Mouse (Mus musculus) liver, embryonic 12.5 days (tissue): ENCODE results near the gene Dcun1d1. TPM values are rescaled to one million over a fixed set of nuclear protein-coding genes. Genes with fewer than 3 reads are reported as not detected.
A peak's percentile ranks its signal among the peaks of the same experiment; 100 is the strongest.

Experiments
- ATAC-seq: fragments of 200-750 bp; cut with Nextera tagmentation; 2 replicates; pipeline ENCODE4 v1.8.0; 2017; ENCODE audit warnings: moderate number of reproducible peaks, mild to moderate bottlenecking, moderate library complexity
- H3K27ac ChIP-seq: fragments of 300-500 bp; sonication (generic); 2 replicates; pipeline ENCODE4 v1.5.1; 2016; ENCODE audit warnings: mild to moderate bottlenecking
- H3K27me3 ChIP-seq: fragments of 300-500 bp; sonication (generic); replicated peaks from 2 replicates; pipeline ENCODE4 v1.6.1; 2016; ENCODE audit warnings: mild to moderate bottlenecking, moderate library complexity
- H3K36me3 ChIP-seq: fragments of 300-500 bp; sonication (generic); 2 replicates; pipeline ENCODE4 v1.6.1; 2016; ENCODE audit warnings: mild to moderate bottlenecking, moderate library complexity
- H3K4me1 ChIP-seq: fragments of 300-500 bp; sonication (generic); 2 replicates; pipeline ENCODE4 v1.6.1; 2016
- H3K4me2 ChIP-seq: fragments of 300-500 bp; sonication (generic); 2 replicates; pipeline ENCODE4 v1.6.1; 2016; ENCODE audit warnings: mild to moderate bottlenecking, moderate library complexity
- H3K4me3 ChIP-seq: fragments of 300-500 bp; sonication (generic); 2 replicates; pipeline ENCODE4 v1.5.1; 2016; ENCODE audit warnings: mild to moderate bottlenecking, moderate library complexity
- H3K9ac ChIP-seq: fragments of 300-500 bp; sonication (generic); 2 replicates; pipeline ENCODE4 v1.6.1; 2016; ENCODE audit warnings: mild to moderate bottlenecking, moderate library complexity
- H3K9me3 ChIP-seq: fragments of 300-500 bp; sonication (generic); replicated peaks from 2 replicates; pipeline ENCODE4 v1.6.1; 2016; ENCODE audit warnings: mild to moderate bottlenecking, moderate library complexity
- WGBS: fragments of 180-500 bp; shearing (Covaris S2); methylation state at CpG from one replicate; pipeline ENCODE4 v1.1.7; 2016; ENCODE audit not compliant: insufficient replicate concordance; 5-methylcytosine and 5-hydroxymethylcytosine counted together
- polyA plus RNA-seq: library from polyadenylated mRNA; unstranded; fragments of >200 nt; fragmentation: Nextera tagmentation; extraction: Ambion mirVana; gene quantifications from 2 replicates; pipeline ENCODE4 v1.2.1, GENCODE M21; 2016

The Dcun1d1 gene
- polyA plus RNA-seq, 1 experiment from 2014 or later: 92.7 TPM

DNA sequence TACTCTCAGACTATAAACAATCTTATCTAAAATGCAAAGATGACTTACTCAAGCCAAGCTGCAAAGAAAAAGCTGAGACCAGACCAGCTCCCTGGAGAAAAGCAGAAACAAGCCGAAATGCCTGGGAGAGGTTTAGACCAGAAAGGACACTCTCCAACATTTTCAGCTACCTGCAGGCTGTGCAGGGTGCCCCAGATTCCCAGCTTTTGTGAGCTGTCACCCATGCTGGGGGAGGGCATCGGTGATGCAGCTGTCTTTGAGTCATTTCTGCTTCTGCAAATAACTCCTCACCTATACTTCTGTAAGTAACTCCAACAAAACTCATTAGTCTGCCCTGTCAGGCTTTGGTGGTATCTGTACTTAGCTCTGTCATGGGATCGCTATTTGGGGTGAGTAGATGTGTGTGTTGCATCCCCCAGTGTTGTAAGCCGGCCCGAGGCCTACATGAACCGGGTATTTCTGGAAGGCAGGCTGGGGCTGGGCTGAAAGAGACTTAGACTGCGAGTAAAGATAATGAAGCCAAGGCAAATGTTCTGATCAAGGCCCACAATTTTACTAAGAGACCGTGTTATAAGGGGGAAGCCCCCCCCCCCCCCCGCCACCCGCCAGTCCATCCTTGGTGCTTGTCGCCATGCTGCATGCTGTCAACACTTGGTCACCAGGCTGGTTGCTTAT, 17.8 kb upstream of the Dcun1d1 start:
- Histone ChIP-seq H3K4me1 (no peaks in the 10 kb centered on the region), H3K4me3 (no peak overlapping the region), H3K9ac (no peak overlapping the region), H3K4me2 (no peak overlapping the region), H3K27me3 (no peaks in the 10 kb centered on the region), H3K27ac (no peak overlapping the region), H3K9me3 (no peaks in the 10 kb centered on the region), H3K36me3 (peaks cover 7% of the 10 kb centered on the region; the same call in 1 of the 2 replicates)
- no peak for ATAC-seq
- 81% methylated on average over 11 of the region's 11 CpGs for WGBS

DNA sequence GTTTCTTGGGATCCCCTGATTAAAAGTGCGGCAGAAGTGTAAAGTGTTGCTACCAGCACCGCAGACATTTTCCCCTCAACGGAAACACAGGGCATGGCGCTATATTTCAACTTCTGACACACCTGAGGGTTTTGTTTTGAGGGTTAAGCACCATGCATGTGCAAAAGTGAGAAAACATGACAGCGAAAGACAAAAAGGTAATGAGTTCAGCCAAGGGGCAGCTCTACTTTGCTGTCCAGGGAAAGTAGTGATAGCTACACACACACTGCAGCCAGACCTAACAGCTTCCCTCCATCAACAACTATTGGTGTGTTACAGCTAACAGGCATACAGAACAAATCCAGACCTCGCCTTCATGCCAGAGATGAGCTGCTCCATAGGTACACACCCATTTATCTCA, 16.6 kb upstream of the Dcun1d1 start:
- Histone ChIP-seq H3K4me2 (no peak overlapping the region), H3K27me3 (no peaks in the 10 kb centered on the region), H3K9me3 (no peaks in the 10 kb centered on the region), H3K27ac (no peak overlapping the region), H3K4me1 (no peaks in the 10 kb centered on the region), H3K9ac (no peak overlapping the region), H3K36me3 (peaks cover 7% of the 10 kb centered on the region; the same call in 1 of the 2 replicates), H3K4me3 (no peak overlapping the region)
- ATAC-seq: no peak
- 73% methylated on average over 6 of the region's 6 CpGs for WGBS

DNA sequence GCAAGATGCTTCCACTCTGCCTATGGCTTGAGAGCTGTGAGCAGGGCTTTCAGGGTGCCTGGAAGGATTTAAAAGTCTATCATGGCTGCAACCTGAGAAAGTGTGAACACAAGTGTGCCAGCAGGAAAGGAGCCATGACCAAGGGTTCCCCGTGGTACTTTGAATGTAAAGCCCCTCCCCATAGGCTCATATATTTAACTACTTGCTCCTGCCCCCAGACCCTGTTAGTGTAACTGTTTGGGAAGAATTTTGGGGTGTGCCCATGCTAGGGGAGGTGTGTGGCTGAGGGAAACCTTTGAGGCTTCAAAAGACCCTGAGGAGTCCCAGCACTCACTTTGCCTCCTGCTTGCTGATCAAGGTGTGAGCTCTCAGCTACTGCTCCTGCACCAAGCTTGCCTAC, 15.9 kb upstream of the Dcun1d1 start:
- Histone ChIP-seq H3K4me2 (no peak overlapping the region), H3K9ac (no peak overlapping the region), H3K36me3 (peaks cover 7% of the 10 kb centered on the region; the same call in 1 of the 2 replicates), H3K4me1 (no peaks in the 10 kb centered on the region), H3K27me3 (no peaks in the 10 kb centered on the region), H3K4me3 (no peak overlapping the region), H3K9me3 (no peaks in the 10 kb centered on the region), H3K27ac (no peak overlapping the region)
- 30% methylated on average over 1 of the region's 1 CpGs for WGBS
- no peak for ATAC-seq

DNA sequence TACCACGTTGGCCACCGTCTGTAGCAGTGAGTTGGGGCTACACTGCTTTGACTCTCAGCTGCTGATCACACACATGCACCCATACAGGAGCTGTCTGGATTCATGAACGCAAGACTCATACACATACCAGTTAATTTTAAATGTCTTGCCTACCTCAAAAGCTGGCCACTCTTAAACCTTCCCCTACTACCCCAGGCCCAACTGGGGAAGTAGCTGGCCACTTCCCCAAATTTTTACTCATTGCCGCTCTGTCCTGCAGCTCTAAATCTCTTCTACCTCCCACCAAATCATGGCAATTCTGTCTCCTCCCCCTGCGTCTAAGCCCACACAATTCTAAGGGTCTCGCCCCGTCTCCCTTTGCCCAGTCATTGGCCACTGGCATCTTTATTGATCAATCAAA, 11.0 kb upstream of the Dcun1d1 start:
- Histone ChIP-seq H3K27me3 (no peaks in the 10 kb centered on the region), H3K9ac (no peak overlapping the region), H3K4me1 (no peaks in the 10 kb centered on the region), H3K4me3 (no peak overlapping the region), H3K36me3 (no peaks in the 10 kb centered on the region), H3K4me2 (no peak overlapping the region), H3K27ac (no peak overlapping the region), H3K9me3 (no peaks in the 10 kb centered on the region)
- WGBS: 65% methylated on average over 7 of the region's 7 CpGs
- no peak for ATAC-seq

DNA sequence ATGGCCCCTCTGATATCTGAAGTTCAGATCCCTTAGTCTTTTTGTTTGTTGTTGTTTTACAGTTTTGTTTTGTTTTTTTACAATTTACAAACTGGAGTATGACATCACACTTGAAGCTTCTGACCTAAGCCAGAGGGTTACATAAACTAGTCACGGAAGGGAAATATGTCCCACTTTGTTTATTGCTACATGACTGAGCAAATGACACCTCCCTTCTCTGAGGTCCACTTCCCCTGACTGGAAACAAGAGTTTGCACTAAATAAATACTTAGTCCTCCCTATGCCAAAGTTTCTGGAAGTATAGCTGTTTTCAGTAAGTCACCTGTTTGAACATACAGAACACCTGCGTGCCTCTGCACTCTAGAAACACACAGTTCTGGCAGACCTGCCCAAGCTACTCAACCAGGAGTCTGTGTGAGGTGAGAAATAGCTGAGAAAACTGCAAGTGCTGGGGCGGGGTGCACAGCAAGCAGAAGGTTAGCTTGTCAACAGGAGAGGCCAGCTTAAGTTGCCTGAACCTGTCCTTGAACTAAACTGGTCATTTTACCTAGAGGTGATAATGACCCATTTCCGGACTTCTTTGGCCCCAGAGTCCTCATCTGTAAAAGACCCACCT, 3.4 kb upstream of the Dcun1d1 start:
- H3K27ac ChIP-seq: no peak overlapping the region
- H3K27me3 ChIP-seq: no peaks in the 10 kb centered on the region
- no peak for ATAC-seq
- H3K4me1 ChIP-seq: peaks cover 8% of the 10 kb centered on the region; the same call in 1 of the 2 replicates
- H3K9ac ChIP-seq: no peak overlapping the region
- H3K36me3 ChIP-seq: peaks cover 31% of the 10 kb centered on the region
- WGBS: 77% methylated on average over 4 of the region's 4 CpGs
- no peak overlapping the region for H3K4me3 ChIP-seq
- H3K9me3 ChIP-seq: no peaks in the 10 kb centered on the region
- no peak overlapping the region for H3K4me2 ChIP-seq

DNA sequence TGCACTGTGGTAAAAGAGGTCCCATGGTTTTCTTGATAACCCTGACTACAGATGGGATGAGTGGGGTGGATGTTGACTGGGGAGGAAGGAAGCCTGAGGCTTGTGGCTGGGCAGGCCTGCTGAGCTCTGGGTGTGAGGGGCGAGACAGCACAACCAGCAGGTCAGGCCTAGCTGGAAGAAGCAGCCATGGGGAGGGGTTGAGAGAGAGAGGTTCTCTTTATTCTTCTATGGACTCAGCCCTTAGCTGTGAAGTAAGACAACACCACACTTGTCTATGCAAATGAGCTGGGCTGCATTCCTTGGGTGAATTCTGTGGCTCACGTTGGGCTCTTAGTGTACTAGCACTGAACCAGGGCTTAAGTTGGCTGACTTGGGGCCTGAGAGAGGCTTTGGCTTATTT, 2.8 kb upstream of the Dcun1d1 start:
- H3K27ac ChIP-seq: no peak overlapping the region
- H3K9me3 ChIP-seq: no peaks in the 10 kb centered on the region
- H3K36me3 ChIP-seq: peaks cover 36% of the 10 kb centered on the region
- H3K4me2 ChIP-seq: no peak overlapping the region
- H3K27me3 ChIP-seq: no peaks in the 10 kb centered on the region
- H3K4me1 ChIP-seq: peaks cover 14% of the 10 kb centered on the region
- H3K9ac ChIP-seq: no peak overlapping the region
- ATAC-seq: no peak
- 27% methylated on average over 2 of the region's 2 CpGs for WGBS
- no peak overlapping the region for H3K4me3 ChIP-seq

DNA sequence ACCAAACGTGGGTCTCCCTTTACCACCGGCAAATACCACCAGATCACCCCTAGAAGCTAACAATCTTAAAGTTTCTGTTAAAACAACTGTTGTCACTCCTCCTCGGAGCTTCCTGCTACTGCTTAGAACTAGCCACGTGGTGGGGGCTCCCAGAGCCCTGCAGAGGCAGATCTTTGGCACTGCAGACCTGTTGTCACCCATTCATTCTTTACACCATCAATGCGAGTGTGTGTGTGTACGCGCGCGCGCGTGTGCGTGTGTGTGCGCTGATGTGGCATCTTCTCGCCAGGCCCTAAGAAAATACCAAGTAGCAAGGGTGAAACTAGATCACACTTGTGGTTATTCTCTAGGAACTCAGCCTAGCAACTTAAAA, 3.9 kb downstream of the Dcun1d1 start:
- Histone ChIP-seq H3K9ac (peak overlapping the region; percentile 98), H3K27ac (peak overlapping the region; percentile 94), H3K4me1 (peaks cover 51% of the 10 kb centered on the region), H3K4me2 (peak overlapping the region; percentile 76), H3K36me3 (peaks cover 29% of the 10 kb centered on the region), H3K27me3 (no peaks in the 10 kb centered on the region), H3K4me3 (peak overlapping the region; percentile 96), H3K9me3 (no peaks in the 10 kb centered on the region)
- peak; percentile 45 for ATAC-seq
- under 1% methylated on average over 14 of the region's 14 CpGs for WGBS

DNA sequence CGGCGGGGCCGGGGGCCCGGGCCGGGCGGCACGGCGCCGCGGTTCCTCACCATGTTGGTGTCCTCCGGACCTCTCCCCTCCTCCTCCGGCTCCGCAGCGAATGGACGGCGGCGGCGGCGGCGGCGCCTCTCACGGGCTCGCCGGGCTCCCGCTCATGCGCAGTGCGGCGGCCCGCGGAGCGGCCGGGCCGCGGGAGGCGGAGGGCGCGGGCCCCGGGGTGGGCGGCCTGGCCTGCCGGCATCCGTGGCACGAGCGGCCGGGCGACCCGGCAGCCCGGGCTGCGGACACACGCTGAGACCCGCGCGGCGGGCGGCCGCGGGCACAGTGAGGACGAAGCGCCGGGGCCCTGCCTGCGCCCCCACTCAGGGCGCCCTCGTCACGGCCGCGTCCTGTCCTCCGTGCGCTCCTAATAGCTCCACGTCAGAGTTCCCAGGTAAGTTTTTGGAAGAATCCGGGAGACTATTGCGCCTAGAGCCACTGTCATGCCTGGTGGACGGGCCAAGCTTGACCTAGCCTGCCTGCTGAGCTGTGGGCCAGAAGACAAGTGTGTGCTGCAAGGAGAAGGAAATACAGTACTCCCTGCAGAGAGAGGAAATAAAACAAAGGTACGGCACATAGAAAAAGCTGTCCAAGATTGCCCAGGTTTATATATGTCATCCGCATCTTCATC, 4.4 kb downstream of the Dcun1d1 start:
- H3K9ac ChIP-seq: peak overlapping the region; percentile 98
- WGBS: under 1% methylated on average over 47 of the region's 73 CpGs
- peak overlapping the region; percentile 94 for H3K27ac ChIP-seq
- H3K27me3 ChIP-seq: no peaks in the 10 kb centered on the region
- H3K4me3 ChIP-seq: peak overlapping the region; percentile 96
- no peaks in the 10 kb centered on the region for H3K9me3 ChIP-seq
- H3K36me3 ChIP-seq: peaks cover 24% of the 10 kb centered on the region
- peak overlapping the region; percentile 76 for H3K4me2 ChIP-seq
- ATAC-seq: peak; percentile 84
- peaks cover 54% of the 10 kb centered on the region for H3K4me1 ChIP-seq

DNA sequence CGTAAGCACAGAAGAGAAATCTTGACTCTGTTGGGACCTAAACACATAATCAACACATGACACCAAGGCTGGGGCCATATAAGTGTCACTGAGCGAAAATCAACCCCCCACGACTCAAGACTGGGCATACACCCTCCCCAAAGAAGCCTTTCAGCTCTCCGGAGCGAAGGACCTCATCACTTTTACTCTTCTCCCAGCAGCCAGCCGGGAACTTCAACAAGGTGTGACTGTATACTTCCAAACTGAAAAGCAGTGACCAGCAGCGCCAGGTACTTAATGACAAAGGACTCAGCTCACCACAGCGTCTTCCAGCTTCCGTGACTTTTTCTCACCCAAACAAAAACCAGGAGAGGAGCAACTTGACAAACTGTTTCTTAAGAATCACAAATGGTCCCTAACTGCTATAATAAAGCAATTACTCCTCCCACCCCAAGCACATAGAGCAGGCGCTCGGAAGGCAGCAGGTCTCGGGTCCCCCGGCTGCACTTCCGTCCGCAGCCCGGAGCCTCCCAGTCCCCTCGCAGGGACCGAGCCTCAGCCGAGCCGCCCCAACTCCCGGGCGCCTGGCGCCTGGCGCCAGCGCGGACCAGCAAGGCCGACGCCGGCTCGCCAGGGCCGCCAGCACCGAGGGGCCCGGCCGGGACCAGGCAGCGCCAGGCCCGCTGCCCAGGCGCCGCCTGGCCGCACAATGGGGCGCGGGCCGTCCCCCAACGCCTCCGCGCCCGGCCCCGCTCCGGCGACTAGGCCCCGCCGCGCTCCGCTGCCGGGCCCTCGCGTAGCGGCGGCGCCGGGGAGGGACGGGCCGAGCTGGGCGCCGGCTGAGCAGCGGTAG, 5.1 kb downstream of the Dcun1d1 start:
- peak; percentile 74 for ATAC-seq
- under 1% methylated on average over 65 of the region's 65 CpGs for WGBS
- H3K36me3 ChIP-seq: peaks cover 18% of the 10 kb centered on the region
- peak overlapping the region; percentile 96 for H3K4me3 ChIP-seq
- peak overlapping the region; percentile 98 for H3K9ac ChIP-seq
- H3K27me3 ChIP-seq: no peaks in the 10 kb centered on the region
- peak overlapping the region; percentile 94 for H3K27ac ChIP-seq
- H3K9me3 ChIP-seq: no peaks in the 10 kb centered on the region
- peak overlapping the region; percentile 76 for H3K4me2 ChIP-seq
- H3K4me1 ChIP-seq: peaks cover 59% of the 10 kb centered on the region

DNA sequence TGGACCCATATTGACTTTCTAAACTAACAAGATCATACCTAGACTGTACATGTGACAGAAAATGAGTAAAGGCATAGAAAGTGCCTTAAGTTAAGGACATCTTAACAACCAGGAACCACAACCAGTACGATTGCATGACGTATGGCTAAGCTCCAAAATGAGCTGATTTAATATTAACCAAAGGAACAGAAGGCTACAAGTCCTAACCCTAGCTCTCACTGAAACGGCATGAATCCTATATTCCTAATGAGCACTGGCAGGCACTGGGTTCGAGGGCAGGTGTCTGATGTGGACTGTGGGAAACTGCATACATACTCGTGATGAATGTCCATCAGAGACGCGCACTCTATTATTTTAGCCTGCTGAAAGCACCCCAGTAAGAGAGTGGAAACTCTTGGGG, 5.9 kb downstream of the Dcun1d1 start:
- peak overlapping the region; percentile 98 for H3K9ac ChIP-seq
- H3K4me1 ChIP-seq: peaks cover 67% of the 10 kb centered on the region
- H3K27me3 ChIP-seq: no peaks in the 10 kb centered on the region
- peaks cover 10% of the 10 kb centered on the region for H3K36me3 ChIP-seq
- ATAC-seq: 0 out of 2 replicates have a peak, but pooled peaks have one; percentile 1
- H3K4me3 ChIP-seq: peak overlapping the region; percentile 96
- WGBS: 18% methylated on average over 7 of the region's 7 CpGs
- peak overlapping the region; percentile 76 for H3K4me2 ChIP-seq
- peak overlapping the region; percentile 94 for H3K27ac ChIP-seq
- H3K9me3 ChIP-seq: no peaks in the 10 kb centered on the region

DNA sequence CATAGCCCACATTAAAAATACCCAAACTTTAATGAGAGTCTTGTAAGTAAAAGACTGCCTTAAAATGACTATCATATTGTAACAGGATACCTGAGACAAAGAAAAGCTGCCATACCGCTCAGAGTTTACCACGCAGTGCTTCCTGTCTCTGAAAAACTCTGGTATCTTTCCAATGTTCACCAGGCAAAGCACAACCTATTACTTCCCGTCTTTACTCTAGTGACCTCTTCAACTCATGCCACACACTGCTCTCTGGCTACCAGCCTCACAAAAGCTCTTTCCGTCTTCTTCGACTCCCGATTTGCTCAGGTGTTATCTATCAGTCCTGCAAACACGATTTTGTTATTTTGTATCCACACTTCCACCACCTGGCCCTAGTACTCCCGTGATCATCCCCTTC, 7.4 kb downstream of the Dcun1d1 start:
- 10% methylated on average over 8 of the region's 8 CpGs for WGBS
- no peaks in the 10 kb centered on the region for H3K9me3 ChIP-seq
- ATAC-seq: no peak
- H3K4me2 ChIP-seq: peak overlapping the region; percentile 59
- H3K27ac ChIP-seq: peak overlapping the region; percentile 70
- no peaks in the 10 kb centered on the region; the same call in 1 of the 2 replicates for H3K36me3 ChIP-seq
- no peaks in the 10 kb centered on the region for H3K27me3 ChIP-seq
- peak overlapping the region; percentile 23 for H3K4me3 ChIP-seq
- H3K9ac ChIP-seq: peak overlapping the region; percentile 9
- peaks cover 72% of the 10 kb centered on the region for H3K4me1 ChIP-seq
